Mouse (Mus musculus) spleen, adult 2 months (tissue): Measurements from ENCODE around the gene Filip1l. TPM values are rescaled to one million over a fixed set of nuclear protein-coding genes. Genes with fewer than 3 reads are reported as not detected.

Experiments used
- DNase-seq, 2 experiments: peaks; one replicate each; pipeline versions ENCODE4 v3.0.0 to v3.0.0-alpha.2; 2012 to 2021; ENCODE audit warnings: low spot score in 2 of 2, low read depth in 1 of 2
- H3K27ac ChIP-seq: fragments of 200-500 bp; 2 replicates; pipeline ENCODE4 v1.5.1; 2012; ENCODE audit warnings: low read length, inconsistent platforms; ENCODE audit not compliant: insufficient read depth
- H3K27me3 ChIP-seq: fragments of 200-500 bp; 2 replicates; pipeline ENCODE4 v1.6.1; 2012; ENCODE audit warnings: mild to moderate bottlenecking, moderate library complexity, low read length, inconsistent platforms; ENCODE audit not compliant: control insufficient read depth, insufficient read depth
- H3K36me3 ChIP-seq: fragments of 200-500 bp; 2 replicates; pipeline ENCODE4 v1.6.1; 2012; ENCODE audit warnings: mild to moderate bottlenecking, low read length, inconsistent platforms; ENCODE audit not compliant: control insufficient read depth, insufficient read depth
- H3K4me1 ChIP-seq: fragments of 200-500 bp; 2 replicates; pipeline ENCODE4 v1.6.1; 2011; ENCODE audit warnings: inconsistent platforms; ENCODE audit not compliant: control insufficient read depth, insufficient read depth, insufficient read length
- H3K4me3 ChIP-seq: fragments of 200-500 bp; 2 replicates; pipeline ENCODE4 v1.5.1; 2011; ENCODE audit warnings: mild to moderate bottlenecking, inconsistent platforms; ENCODE audit not compliant: insufficient read depth, insufficient read length; ENCODE audit errors: extremely low read depth
- CTCF ChIP-seq: fragments of 200-500 bp; IDR thresholded peaks from 2 replicates; pipeline ENCODE4 v1.5.1; 2011; ENCODE audit warnings: mild to moderate bottlenecking, inconsistent platforms; ENCODE audit not compliant: insufficient read depth, insufficient read length, insufficient replicate concordance; ENCODE audit errors: extremely low read depth
- POLR2A ChIP-seq: fragments of 200-500 bp; IDR thresholded peaks from 2 replicates; pipeline ENCODE4 v1.6.1; 2011; ENCODE audit warnings: low read depth, low read length, inconsistent platforms
- WGBS: fragments of 180-500 bp; shearing (Covaris S2); methylation state at CpG from one replicate; pipeline ENCODE4 v1.1.7; 2018; 5-methylcytosine and 5-hydroxymethylcytosine counted together
- polyA plus RNA-seq: library from polyadenylated mRNA; depleted of rRNA; stranded (reverse); fragments of >200 nt; gene quantifications from 2 replicates; pipeline ENCODE4 v1.2.3, GENCODE M21; 2012

The Filip1l gene
- polyA plus RNA-seq, 1 experiment: 15.3 TPM

GRCm38 (mm10) chr16:57393161-57393560, 40.3 kb downstream of the Filip1l start:
- DNase-seq: no peak
- no peak overlapping the region for H3K27ac ChIP-seq
- 73% methylated on average over 11 of the region's 11 CpGs for WGBS

GRCm38 (mm10) chr16:57396249-57396648, 43.4 kb downstream of the Filip1l start:
- H3K27ac ChIP-seq: no peak overlapping the region
- 22% methylated on average over 6 of the region's 6 CpGs for WGBS
- TF ChIP-seq POLR2A: no peak
- TF ChIP-seq CTCF: no peak
- DNase-seq: no peak
- H3K36me3 ChIP-seq: no peaks in the 10 kb centered on the region
- H3K4me3 ChIP-seq: no peak overlapping the region
- H3K27me3 ChIP-seq: no peaks in the 10 kb centered on the region
- H3K4me1 ChIP-seq: peaks cover 7% of the 10 kb centered on the region; the same call in 1 of the 2 replicates

More at GRCm38 (mm10) chr16:57393161-57393560, 40.3 kb downstream of the Filip1l start:
- Histone ChIP-seq H3K27me3 (no peaks in the 10 kb centered on the region), H3K36me3 (no peaks in the 10 kb centered on the region), H3K4me1 (peaks cover 7% of the 10 kb centered on the region; the same call in 1 of the 2 replicates), H3K4me3 (peak overlapping the region; percentile 2; the same call in 1 of the 2 replicates)
- TF ChIP-seq POLR2A (no peak), CTCF (no peak)

- no peaks in the 10 kb centered on the region for H3K36me3 ChIP-seq
- H3K27me3 ChIP-seq: no peaks in the 10 kb centered on the region
- H3K4me1 ChIP-seq: peaks cover 8% of the 10 kb centered on the region; the same call in 1 of the 2 replicates
- TF ChIP-seq POLR2A: no peak
- no peak for TF ChIP-seq CTCF
- 92% methylated on average over 6 of the region's 6 CpGs for WGBS
- no peak for DNase-seq
- no peak overlapping the region for H3K4me3 ChIP-seq
- H3K27ac ChIP-seq: no peak overlapping the region
Measured at GRCm38 (mm10) chr16:57397845-57398244, 45.0 kb downstream of the Filip1l start.

GRCm38 (mm10) chr16:57398387-57399214, 45.7 kb downstream of the Filip1l start:
- peaks cover 12% of the 10 kb centered on the region; the same call in 1 of the 2 replicates for H3K4me1 ChIP-seq
- no peaks in the 10 kb centered on the region for H3K36me3 ChIP-seq
- peak; percentile 38 to 62 for DNase-seq
- no peaks in the 10 kb centered on the region for H3K27me3 ChIP-seq
- no peak overlapping the region for H3K27ac ChIP-seq
- WGBS: 58% methylated on average over 18 of the region's 18 CpGs
- peak; percentile 34; the same call in 1 of the 2 replicates for TF ChIP-seq CTCF
- no peak for TF ChIP-seq POLR2A
- H3K4me3 ChIP-seq: no peak overlapping the region

- H3K27me3 ChIP-seq: no peaks in the 10 kb centered on the region
- H3K27ac ChIP-seq: no peak overlapping the region
- WGBS: 50% methylated on average over 10 of the region's 10 CpGs
- no peak overlapping the region for H3K4me3 ChIP-seq
- H3K36me3 ChIP-seq: no peaks in the 10 kb centered on the region
- no peak for DNase-seq
- no peak for TF ChIP-seq CTCF
- no peak for TF ChIP-seq POLR2A
- peaks cover 12% of the 10 kb centered on the region; the same call in 1 of the 2 replicates for H3K4me1 ChIP-seq
Measured at GRCm38 (mm10) chr16:57399566-57399965, 46.7 kb downstream of the Filip1l start.

- no peaks in the 10 kb centered on the region for H3K27me3 ChIP-seq
- WGBS: 81% methylated on average over 6 of the region's 6 CpGs
- H3K4me1 ChIP-seq: peaks cover 6% of the 10 kb centered on the region; the same call in 1 of the 2 replicates
- no peaks in the 10 kb centered on the region for H3K36me3 ChIP-seq
- no peak overlapping the region for H3K4me3 ChIP-seq
- TF ChIP-seq POLR2A: no peak
- TF ChIP-seq CTCF: no peak
- DNase-seq: no peak
- H3K27ac ChIP-seq: no peak overlapping the region
Measured at GRCm38 (mm10) chr16:57401702-57402101, 48.8 kb downstream of the Filip1l start.
